Mouse (Mus musculus): ENCODE data around the gene Bcas1.
"Not testable (repeated sequence)": the region's sequence is repeated elsewhere in the genome, so short reads cannot be mapped to it uniquely, and the experiment has no call there.

The Bcas1 gene

GRCm38 (mm10) chr2:170427704-170428103 lies at the start of gene Bcas1:
Gene Bcas1, minus strand, starts transcription at chr2:170427845.
- DNase-seq (ENCODE audit: low read depth, low spot score), result no peak

DNA sequence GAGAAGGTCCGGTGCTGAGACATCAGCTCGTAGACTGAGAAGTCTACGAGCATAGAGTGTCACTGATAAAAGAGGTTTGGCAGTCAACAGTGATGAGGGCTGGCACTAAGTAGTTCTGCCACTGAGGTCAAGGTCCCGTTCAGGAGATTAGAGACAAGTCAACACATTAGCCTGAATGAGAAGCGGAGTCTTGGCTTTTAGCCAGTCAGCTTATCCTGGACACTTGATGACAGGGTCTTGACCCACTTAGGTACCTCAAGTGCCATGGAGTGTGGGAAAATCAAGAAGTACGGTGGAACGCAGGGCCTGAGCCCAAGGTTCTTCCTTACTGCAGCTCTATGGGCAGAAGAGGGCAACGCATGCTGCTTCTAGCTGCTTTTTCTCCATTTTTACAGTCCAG lies 49.0 kb upstream of the Bcas1 start:
- no peak for DNase-seq (ENCODE audit: low read depth, low spot score)

DNA sequence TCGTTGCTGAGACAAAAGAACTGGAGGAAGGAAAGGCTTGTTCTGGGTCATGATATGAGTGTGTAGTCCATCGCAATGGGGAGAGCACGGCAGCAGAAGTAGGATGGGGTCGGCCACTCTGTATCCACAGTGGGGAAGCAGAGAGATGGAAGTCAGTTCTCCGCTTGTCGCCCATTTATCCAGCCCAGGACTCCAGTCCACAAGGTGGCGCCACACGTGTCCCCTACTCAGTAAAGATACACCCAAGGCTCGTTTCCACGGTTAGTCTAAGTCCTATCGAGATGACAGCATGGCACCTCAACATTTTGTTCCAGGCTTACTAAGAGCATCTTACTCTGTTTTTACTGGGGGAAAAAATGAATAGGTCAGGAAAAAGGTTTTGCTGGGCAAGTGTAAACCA lies 48.6 kb upstream of the Bcas1 start:
- no peak for DNase-seq (ENCODE audit: low read depth, low spot score)

DNA sequence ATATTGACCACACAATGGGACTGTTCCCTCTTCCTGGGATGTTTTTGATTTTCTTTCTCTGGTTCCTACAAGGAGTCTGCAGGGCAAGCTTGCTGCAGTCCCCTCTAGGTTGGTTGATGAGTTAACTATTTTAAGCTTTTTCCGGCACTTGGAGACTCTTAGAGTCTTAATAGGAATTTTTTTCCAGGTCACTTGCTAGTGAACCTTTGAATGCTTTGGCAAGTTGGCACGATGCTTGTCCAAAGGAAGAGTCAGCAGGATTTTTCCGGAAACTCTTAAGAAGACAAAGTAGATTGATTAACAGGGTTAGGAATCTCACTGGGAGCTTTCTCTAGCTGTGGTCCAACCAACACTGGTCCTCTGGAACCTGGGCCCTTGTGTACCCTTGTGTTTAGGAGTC lies 47.5 kb upstream of the Bcas1 start:
- DNase-seq (ENCODE audit: low read depth, low spot score), result no peak

GRCm38 (mm10) chr2:170474125-170474524 lies 46.5 kb upstream of the Bcas1 start:
- DNase-seq (ENCODE audit: low read depth, low spot score), result no peak

- no peak for DNase-seq (ENCODE audit: low read depth, low spot score)
Observed at GRCm38 (mm10) chr2:170470591-170470990, 42.9 kb upstream of the Bcas1 start.

DNA sequence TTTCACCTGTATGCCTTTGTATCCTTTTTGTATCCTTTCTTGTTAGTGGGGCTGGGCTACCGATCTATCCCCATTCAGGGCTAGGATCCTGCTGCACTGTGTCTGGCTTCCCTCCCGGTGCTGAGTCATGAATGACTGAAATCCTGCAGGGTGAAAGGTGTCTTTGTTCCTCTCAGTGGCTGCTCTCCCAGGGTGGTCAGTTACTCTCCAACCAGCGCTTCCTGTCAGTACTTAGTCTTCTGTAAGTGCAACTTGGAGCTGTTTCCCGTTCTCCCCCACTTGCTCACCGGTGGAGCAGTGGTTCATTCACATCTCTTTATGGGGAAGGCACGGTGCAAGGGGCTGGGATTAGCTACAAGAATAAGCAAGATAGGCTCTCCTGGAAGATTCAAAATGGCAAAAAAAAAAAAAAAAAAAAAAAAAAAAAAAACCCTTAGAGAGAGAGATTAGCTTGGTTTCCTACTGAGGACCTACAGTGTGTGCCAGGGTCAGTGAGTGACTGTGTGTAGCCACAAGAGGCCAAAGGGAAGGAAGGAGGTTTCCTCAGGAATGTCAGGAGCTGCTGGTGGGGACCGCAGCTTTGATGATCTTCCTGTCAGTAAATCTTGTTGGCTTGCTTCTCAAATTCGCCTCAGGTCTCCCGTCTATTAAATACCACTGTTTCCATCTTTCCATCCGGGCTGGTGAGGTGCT lies 42.1 kb upstream of the Bcas1 start:
- peak; percentile 75 for DNase-seq (ENCODE audit: low read depth, low spot score)

DNA sequence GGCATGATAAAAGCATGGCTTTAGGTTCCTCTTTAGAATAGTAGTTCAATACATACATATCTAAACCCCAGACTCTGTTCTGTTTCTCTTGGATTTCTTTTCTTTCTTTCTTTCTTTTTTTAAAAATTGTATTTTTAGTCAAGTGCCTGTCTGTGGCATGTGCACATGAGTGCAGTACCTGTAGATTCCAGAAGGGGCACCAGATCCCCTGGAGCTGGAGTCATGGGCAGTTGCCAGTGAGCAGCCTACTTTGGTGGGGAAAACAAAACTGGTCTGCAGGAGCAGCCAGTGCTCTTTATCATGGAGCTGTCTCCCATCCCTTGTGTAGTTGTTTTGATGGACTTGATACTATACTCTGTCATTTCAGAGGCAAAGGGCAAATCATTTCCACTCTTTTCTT lies 40.4 kb upstream of the Bcas1 start:
- DNase-seq (ENCODE audit: low read depth, low spot score), result no peak

- no peak for DNase-seq (ENCODE audit: low read depth, low spot score)
Observed at GRCm38 (mm10) chr2:170464817-170465216, 37.2 kb upstream of the Bcas1 start.

GRCm38 (mm10) chr2:170461652-170462051 lies 34.0 kb upstream of the Bcas1 start:
- DNase-seq (ENCODE audit: low read depth, low spot score), result no peak

DNA sequence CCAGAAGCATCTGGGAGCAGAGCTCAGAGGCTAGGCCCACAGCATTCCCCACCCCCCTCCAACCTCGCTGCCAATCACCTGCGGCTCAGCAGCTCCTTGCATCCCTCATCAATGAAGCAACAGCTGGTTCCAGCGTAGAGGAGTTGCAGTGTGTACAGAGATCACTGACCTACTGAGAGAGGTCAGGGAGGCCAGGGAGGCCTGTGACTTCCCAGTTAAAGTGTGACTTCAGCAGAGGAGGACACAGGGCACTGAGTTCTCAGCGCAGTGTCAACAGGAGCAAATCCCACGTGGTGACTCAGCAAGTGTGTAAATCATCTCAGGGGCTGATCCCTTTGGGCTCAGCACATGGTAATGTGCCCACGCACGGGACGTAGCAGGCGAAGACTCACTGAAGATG lies 32.2 kb upstream of the Bcas1 start:
- no peak for DNase-seq (ENCODE audit: low read depth, low spot score)

DNA sequence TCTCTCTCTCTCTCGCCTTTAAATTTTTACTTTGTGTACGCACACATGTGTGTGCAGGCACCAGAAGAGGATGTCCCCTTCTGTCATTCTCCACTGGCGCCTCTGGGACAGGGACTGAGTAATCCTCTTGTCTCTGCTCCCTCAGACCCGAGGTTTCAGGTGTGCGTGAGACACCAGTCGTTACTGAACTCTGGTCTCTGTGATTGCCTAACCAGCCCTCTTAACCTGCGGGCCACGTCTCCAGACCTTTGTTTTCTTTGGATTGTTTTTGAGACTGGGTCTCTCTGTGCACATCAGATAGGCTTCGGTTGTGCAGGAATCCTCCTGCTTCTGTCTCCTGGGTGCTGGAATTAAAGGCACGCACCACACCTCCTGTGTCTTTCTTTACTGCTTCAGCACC lies 31.5 kb upstream of the Bcas1 start:
- DNase-seq (ENCODE audit: low read depth, low spot score), result no peak

- DNase-seq (ENCODE audit: low read depth, low spot score), result not testable (repeated sequence)
Observed at GRCm38 (mm10) chr2:170453809-170454208, 26.2 kb upstream of the Bcas1 start.

GRCm38 (mm10) chr2:170450933-170451332 lies 23.3 kb upstream of the Bcas1 start:
- peak; percentile 72 for DNase-seq (ENCODE audit: low read depth, low spot score)

GRCm38 (mm10) chr2:170447651-170448050 lies 20.0 kb upstream of the Bcas1 start:
- peak; percentile 68 for DNase-seq (ENCODE audit: low read depth, low spot score)

GRCm38 (mm10) chr2:170446843-170447383 lies 19.3 kb upstream of the Bcas1 start:
- DNase-seq (ENCODE audit: low read depth, low spot score), result no peak

- peak; percentile 50 for DNase-seq (ENCODE audit: low read depth, low spot score)
Observed at GRCm38 (mm10) chr2:170445861-170446260, 18.2 kb upstream of the Bcas1 start.

GRCm38 (mm10) chr2:170442535-170442934 lies 14.9 kb upstream of the Bcas1 start:
- peak; percentile 24 for DNase-seq (ENCODE audit: low read depth, low spot score)

- DNase-seq (ENCODE audit: low read depth, low spot score), result no peak
Observed at GRCm38 (mm10) chr2:170438782-170439181, 11.1 kb upstream of the Bcas1 start.

- no peak for DNase-seq (ENCODE audit: low read depth, low spot score)
Observed at GRCm38 (mm10) chr2:170436204-170436603, 8.6 kb upstream of the Bcas1 start.

- DNase-seq (ENCODE audit: low read depth, low spot score), result no peak
Observed at GRCm38 (mm10) chr2:170432152-170432551, 4.5 kb upstream of the Bcas1 start.

- no peak for DNase-seq (ENCODE audit: low read depth, low spot score)
Observed at GRCm38 (mm10) chr2:170428966-170429365, 1.3 kb upstream of the Bcas1 start.

DNA sequence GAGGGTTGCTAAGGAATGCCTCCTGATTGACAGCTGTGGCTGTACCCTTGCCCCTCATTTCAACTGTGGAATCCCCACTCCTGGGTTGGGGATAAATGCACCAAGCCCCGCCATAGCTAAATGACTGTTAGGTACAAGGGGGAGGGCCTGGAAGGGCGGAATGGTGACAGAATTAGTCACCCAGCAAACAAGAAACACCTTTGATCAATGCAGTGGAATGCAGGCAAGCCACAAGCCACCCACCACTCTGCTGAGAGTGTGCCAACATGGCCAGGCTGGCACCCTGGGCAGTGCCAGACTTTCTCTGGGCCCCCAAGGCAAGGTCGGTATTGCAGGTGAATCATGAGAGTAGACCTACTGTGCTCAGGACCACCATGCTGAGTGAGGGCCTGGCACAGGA lies 3.5 kb downstream of the Bcas1 start:
- no peak for DNase-seq (ENCODE audit: low read depth, low spot score)

DNA sequence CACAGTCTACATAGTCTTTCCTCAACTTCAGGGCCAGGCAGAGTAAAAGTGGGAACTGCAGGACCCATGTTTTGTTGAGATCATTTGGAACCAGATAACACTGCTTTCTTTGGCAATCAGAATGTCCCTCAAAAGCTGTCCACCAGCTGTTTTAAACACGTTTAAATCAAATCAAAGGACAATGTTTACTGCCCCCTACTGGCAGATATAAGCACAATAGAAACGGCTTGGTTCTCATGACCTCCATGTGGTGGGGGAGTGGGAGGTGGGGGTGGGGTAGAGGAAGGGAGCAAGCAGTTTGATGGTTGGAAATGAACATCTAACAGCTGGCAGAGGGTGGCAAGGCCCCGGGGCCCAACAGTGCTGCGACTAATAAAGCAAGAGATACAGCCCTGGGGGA lies 5.7 kb downstream of the Bcas1 start:
- no peak for DNase-seq (ENCODE audit: low read depth, low spot score)
